Mouse (Mus musculus): ENCODE data around the gene Caskin2.

Caskin2 gene

GRCm38 (mm10) chr11:115830550-115831325 is 17.3 kb upstream of the Caskin2 start:
- DNase-seq (ENCODE audit: low spot score), result no peak

- no peak for DNase-seq (ENCODE audit: low spot score)
These were observed 15.6 kb upstream of the Caskin2 start for GRCm38 (mm10) chr11:115829036-115829435.

- no peak for DNase-seq (ENCODE audit: low spot score)
These were observed 14.2 kb upstream of the Caskin2 start for GRCm38 (mm10) chr11:115827624-115828023.

- DNase-seq (ENCODE audit: low spot score), result no peak
These were observed 13.0 kb upstream of the Caskin2 start for GRCm38 (mm10) chr11:115826487-115826886.

- DNase-seq (ENCODE audit: low spot score), result no peak
These were observed 11.4 kb upstream of the Caskin2 start for GRCm38 (mm10) chr11:115824813-115825212.

- DNase-seq (ENCODE audit: low spot score), result peak; percentile 74
These were observed 10.6 kb upstream of the Caskin2 start, which contains the start of gene Llgl2 for GRCm38 (mm10) chr11:115823774-115824740. TSS of gene Llgl2 (plus strand) at chr11:115824049.

- DNase-seq (ENCODE audit: low spot score), result no peak
These were observed 7.6 kb upstream of the Caskin2 start for GRCm38 (mm10) chr11:115821001-115821400.

- DNase-seq (ENCODE audit: low spot score), result no peak
These were observed 6.6 kb upstream of the Caskin2 start for GRCm38 (mm10) chr11:115819915-115820623.

- no peak for DNase-seq (ENCODE audit: low spot score)
These were observed 3.9 kb upstream of the Caskin2 start for GRCm38 (mm10) chr11:115817331-115817730.

- DNase-seq (ENCODE audit: low spot score), result peak; percentile 84
These were observed 1.4 kb upstream of the Caskin2 start, which contains the start of gene Tsen54 for GRCm38 (mm10) chr11:115814605-115815450. TSS of gene Tsen54 (plus strand) at chr11:115814724.

- DNase-seq (ENCODE audit: low spot score), result no peak
These were observed 662 bp downstream of the Caskin2 start for GRCm38 (mm10) chr11:115812533-115813420.

GRCm38 (mm10) chr11:115812095-115812494 is 1.3 kb downstream of the Caskin2 start:
- DNase-seq (ENCODE audit: low spot score), result no peak

- DNase-seq (ENCODE audit: low spot score), result no peak
These were observed 1.9 kb downstream of the Caskin2 start for GRCm38 (mm10) chr11:115811381-115812093.

- peak; percentile 53 for DNase-seq (ENCODE audit: low spot score)
These were observed 3.1 kb downstream of the Caskin2 start for GRCm38 (mm10) chr11:115810377-115810776.

GRCm38 (mm10) chr11:115809311-115809781 is 4.1 kb downstream of the Caskin2 start:
- no peak for DNase-seq (ENCODE audit: low spot score)

- DNase-seq (ENCODE audit: low spot score), result no peak
These were observed 4.6 kb downstream of the Caskin2 start for GRCm38 (mm10) chr11:115808696-115809310.

- DNase-seq (ENCODE audit: low spot score), result no peak
These were observed 5.5 kb downstream of the Caskin2 start for GRCm38 (mm10) chr11:115807971-115808370.

GRCm38 (mm10) chr11:115807306-115807705 is 6.1 kb downstream of the Caskin2 start:
- DNase-seq (ENCODE audit: low spot score), result no peak

GRCm38 (mm10) chr11:115806154-115806553 is 7.3 kb downstream of the Caskin2 start:
- no peak for DNase-seq (ENCODE audit: low spot score)
